Mouse (Mus musculus) left cerebral cortex, adult 2 months (tissue): ENCODE data around the gene Irgc1. TPM values are rescaled to one million over a fixed set of nuclear protein-coding genes. Genes with fewer than 3 reads are reported as not detected.
A peak's percentile ranks its signal among the peaks of the same experiment; 100 is the strongest.

Experiments
- DNase-seq, 2 experiments: peaks; one replicate each; pipeline ENCODE4 v3.0.0; 2021 to 2022; ENCODE audit warnings: low spot score in 2 of 2, mixed read lengths in 1 of 2; ENCODE audit errors: extremely low spot score in 1 of 2
- H3K27ac ChIP-seq: fragments of 200-600 bp; 2 replicates; pipeline ENCODE4 v1.8.1; 2022
- H3K4me3 ChIP-seq: fragments of 200-600 bp; 2 replicates; pipeline ENCODE4 v1.8.1; 2022
- CTCF ChIP-seq: fragments of 200-600 bp; IDR thresholded peaks from 2 replicates; pipeline ENCODE4 v1.8.1; 2022; ENCODE audit warnings: antibody characterized with exemption, mild to moderate bottlenecking, moderate library complexity
- intact Hi-C: fragments of 180-260 bp; cut with DNase I; formaldehyde crosslinking; loops from one replicate; pipeline ENCODE4 v1.15.1; 2025
- total RNA-seq, 2 experiments: library from RNA; stranded (reverse); gene quantifications; 2 replicates each; pipeline ENCODE4 v1.2.3; 2021

Irgc1 gene
- total RNA-seq, 2 experiments from 2014 or later = 0.77 TPM; not detected in 1

DNA sequence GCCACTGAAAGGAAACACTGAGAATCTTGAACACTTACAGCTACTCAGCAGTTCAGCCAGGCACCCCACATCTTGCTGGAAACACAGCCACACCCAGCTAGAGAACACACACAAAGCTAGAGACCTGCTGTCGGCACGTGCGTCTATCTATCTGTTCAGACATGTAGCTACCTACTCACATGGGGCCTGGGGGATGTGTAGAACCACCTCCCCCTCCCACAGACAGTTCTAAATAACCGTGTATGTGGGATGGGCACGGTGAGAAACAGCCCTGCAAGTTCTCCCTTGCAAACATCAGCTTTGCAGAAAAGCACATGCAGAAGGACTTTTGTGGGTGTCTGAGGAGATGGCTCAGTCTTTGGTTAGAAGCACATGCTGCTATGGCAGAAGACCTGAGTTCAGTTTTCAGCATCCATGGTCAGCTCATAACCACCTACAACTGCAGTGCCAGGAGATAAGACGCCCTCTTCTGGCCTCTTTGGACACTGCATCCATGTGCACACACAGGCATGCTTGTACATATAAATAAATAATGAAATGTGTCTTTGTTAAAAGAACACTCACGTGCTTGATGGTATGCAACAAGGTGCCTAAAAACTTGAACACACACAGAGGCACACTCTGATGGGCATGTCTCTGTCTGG is 5.3 kb downstream of the Irgc1 start:
- Histone ChIP-seq H3K4me3 (no peak overlapping the region), H3K27ac (peak overlapping the region; percentile 66; the same call in 1 of the 2 replicates)
- peak in 1 of 2 experiments; percentile 45 for DNase-seq
- intact Hi-C loops = loop anchor here (2.0 kb wide), 1 partner anchor 34 kb away; no protein-coding TSS in a partner anchor
- TF ChIP-seq CTCF = peak; percentile 30

DNA sequence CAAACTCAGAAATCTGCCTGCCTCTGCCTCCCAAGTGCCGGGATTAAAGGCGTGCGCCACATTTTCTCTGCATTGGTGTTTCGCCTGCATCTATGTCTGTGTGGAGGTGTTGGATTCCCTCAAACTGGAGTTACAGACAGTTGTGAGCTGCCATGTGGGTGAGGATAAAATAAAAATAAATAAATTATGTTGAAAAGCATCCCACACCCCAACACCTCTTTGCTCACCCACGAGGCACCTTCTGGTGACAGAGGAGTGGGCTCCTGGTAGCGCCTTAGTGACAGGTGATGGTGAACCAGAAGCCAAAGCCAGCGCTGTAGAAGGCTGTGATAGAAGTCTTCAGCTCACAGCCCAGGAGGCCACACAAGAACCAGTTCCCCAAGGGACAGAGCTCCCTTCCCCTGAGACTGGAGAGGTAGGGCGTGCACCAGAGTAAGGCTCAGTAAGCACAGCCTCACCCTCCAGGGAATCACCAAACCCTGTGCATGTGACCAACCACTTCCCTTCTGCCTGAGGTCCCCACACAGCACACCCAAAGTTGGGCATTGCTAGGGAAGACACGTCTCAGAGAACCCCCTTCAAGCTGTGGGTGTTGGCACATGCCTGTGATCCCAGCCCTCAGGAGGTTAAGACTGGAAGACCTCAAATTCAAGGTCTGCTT is 6.7 kb downstream of the Irgc1 start:
- no peak overlapping the region for H3K4me3 ChIP-seq
- no peak for DNase-seq
- peak overlapping the region; percentile 66 for H3K27ac ChIP-seq
- TF ChIP-seq CTCF = no peak
- intact Hi-C loops = no loop called here

DNA sequence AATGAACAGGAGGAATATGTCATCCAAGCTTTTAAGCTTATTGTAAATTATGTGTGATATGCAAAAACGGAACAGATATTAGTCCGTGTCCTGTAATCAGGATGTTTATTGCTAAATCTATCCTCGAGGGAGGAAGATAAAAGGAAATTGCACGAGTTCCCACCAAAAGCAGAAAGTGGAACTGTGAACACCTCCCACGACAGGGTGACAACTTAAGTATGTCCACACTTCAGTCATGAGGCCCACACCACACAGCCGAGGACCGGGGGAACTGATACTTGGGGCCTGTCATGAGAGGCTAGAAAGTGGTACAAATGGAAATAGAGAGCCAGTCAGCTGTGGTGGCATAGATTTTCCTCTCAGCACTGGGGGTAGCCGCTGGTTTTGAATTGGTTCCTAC is 9.8 kb downstream of the Irgc1 start:
- DNase-seq = no peak
- intact Hi-C loops = no loop called here
- no peak for TF ChIP-seq CTCF
- Histone ChIP-seq H3K27ac (no peak overlapping the region), H3K4me3 (no peak overlapping the region)

DNA sequence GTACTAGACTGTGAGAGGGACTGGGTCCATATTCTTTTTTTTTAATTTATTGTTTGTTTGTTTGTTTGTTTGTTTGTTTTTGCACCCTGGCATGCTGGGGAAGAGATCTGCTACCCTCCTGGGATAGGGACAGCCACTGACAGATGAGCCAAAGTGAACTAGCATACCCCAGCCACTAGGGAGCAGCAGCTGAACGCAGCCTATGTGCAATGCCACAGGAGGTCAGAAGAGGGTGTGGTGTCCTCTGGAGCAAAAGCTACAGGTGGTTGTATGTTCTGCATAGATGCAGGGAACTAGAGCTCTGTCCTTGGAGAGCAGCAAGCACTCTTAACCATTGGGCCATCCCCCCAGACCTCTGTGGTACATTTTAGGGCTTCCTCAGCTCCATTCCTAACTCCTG is 10.3 kb downstream of the Irgc1 start:
- intact Hi-C loops = no loop called here

DNA sequence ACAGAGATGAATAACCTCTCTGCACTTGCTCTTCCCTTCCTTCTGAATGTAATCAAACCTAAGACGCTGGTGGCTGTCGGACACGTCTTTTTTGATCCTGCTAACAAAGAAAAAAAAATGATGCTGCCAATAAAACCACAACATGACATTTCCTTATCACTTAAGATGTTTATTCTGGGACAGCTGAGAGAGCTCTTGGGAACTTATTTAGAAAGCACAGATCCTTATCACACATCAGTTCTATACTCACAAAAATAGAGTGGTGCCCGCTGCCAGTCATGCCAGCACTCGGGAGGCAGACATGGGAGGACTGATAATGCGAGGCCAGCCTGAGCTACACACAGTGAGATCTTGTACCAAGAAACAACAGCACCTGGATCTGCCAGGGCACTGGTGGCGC is 12.2 kb downstream of the Irgc1 start:
- intact Hi-C loops = no loop called here
- no peak for DNase-seq
- Histone ChIP-seq H3K4me3 (no peak overlapping the region), H3K27ac (peak overlapping the region; percentile 44; the same call in 1 of the 2 replicates)
- no peak for TF ChIP-seq CTCF

More for the DNA sequence above, 10.3 kb downstream of the Irgc1 start:
- peak; percentile 91 for TF ChIP-seq CTCF
- Histone ChIP-seq H3K27ac (no peak overlapping the region), H3K4me3 (no peak overlapping the region)
- peak; percentile 55 to 57 for DNase-seq

DNA sequence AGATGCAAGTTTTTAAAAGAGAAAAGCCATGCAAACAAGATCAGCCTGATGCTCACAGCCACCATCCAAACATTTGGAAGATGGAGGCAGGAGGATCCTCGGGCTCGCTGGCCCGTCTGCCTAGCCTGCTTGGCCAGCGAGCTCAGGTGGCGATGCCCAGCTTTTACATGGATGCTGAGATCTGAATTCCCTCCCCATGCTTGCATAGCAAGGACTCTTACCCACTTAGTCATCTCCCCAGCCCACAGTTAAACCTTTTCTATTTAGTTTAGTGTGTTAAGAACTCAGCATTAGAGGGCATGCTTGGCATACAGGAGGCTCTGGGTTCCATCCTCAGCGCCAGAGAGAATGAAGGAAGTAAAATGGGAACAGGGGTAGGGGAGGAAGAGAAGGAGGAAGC is 12.9 kb downstream of the Irgc1 start:
- intact Hi-C loops = no loop called here
- DNase-seq = no peak
- no peak overlapping the region for H3K4me3 ChIP-seq
- TF ChIP-seq CTCF = no peak
- H3K27ac ChIP-seq = peak overlapping the region; percentile 50; the same call in 1 of the 2 replicates

DNA sequence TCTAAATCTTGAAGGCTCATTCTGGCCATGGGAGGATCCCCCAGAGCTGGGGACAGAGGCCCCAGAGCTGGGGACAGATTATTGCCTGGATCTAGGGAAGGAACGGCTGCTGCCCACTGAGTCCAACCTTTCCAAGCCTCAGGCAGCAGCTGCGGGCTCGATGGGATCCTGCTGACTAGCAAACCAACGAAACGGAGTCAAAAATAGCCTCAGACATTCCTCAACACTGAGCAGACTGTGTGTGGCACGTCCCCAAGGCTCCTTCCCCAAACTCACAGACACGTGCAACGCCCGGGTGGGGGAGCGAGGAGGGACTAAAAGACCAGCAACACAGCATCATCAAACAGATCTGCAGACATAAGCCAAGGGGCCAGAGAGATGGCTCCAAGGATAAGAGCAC is 14.1 kb downstream of the Irgc1 start:
- H3K4me3 ChIP-seq = no peak overlapping the region
- DNase-seq = peak in 1 of 2 experiments; percentile 60
- intact Hi-C loops = no loop called here
- peak overlapping the region; percentile 73 for H3K27ac ChIP-seq
- no peak for TF ChIP-seq CTCF

DNA sequence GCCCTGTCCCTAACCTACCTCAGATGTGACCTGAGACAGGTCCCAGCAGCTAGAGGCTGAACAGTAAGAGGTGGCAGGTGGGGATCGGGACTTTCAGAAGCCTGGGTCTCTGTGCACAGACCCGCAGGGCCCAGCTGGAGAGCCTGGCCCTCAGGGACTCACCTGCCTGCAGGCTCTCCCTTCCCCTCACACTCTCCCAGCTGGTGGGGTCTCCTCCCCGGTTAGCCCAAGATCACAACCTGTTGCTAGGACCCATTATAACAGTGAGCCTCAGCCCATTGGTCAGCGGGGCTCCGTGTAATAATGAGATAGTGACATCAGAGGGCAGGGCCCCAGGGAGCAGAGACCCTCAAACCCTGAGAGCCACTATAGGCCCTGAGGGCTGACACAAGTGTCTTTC is 16.8 kb downstream of the Irgc1 start:
- H3K27ac ChIP-seq = no peak overlapping the region

DNA sequence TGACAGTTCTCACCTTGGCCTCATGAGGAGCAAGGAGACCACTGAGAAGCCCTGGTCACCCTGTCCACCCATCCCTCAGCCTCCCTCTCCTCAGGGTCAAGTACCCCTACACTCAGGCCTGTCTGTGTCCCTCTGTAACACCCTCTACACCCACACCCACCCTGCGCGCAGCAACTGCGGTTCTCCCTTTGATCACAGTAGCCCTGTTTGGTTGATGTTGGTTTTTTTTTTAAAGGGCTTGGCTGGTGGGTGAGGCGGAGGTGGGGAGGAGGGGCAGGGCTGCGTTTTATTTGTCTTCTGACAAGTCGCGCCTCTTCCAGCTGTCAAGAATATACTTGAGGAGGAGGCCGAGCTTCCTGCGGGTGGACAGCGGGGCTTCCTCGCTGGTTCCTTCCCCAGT is 20.4 kb downstream of the Irgc1 start:
- H3K27ac ChIP-seq = no peak overlapping the region
- no peak for DNase-seq
- intact Hi-C loops = no loop called here
- no peak for TF ChIP-seq CTCF
- H3K4me3 ChIP-seq = no peak overlapping the region

More for the DNA sequence above, 16.8 kb downstream of the Irgc1 start:
- no peak overlapping the region for H3K4me3 ChIP-seq
- TF ChIP-seq CTCF = no peak
- no peak for DNase-seq
- intact Hi-C loops = no loop called here

DNA sequence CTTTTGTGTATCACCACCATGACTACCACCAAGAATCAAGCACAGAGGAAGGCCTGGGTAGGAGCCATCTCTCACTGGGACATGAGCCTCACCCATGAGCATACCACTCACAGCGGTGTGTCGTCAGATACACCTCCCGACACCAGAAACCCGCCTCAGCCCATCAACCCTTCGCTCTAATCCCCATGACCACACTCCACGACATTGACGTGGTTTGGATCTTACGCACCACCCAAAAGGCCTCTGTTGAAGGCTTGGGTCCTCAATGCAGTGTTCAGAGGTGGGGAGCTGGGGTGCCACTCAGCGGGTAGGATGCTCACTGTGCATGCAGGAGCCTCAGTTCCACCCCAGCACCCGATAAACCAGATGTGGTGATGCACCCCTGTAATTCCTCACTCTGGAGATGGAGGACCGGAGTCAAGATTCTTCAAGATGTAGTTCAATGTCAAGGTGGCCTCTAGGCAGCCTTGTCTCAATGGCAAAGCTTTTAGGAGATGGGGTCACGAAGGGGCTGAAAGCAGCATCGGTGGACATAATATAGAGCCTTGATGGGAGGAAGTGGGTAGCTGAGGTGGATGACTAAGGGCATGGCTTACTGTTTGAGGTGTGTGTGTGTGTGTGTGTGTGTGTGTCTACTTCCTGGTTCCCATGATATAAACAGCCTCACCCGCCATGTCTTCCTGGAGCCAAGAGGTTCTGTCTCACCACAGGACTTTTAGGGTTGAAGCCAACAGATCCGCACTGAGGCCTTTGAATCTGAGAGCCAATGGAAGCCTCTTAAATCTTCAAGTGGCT is 21.3 kb downstream of the Irgc1 start:
- Histone ChIP-seq H3K27ac (peak overlapping the region; percentile 16), H3K4me3 (no peak overlapping the region)
- TF ChIP-seq CTCF = no peak
- no peak for DNase-seq
- intact Hi-C loops = no loop called here

DNA sequence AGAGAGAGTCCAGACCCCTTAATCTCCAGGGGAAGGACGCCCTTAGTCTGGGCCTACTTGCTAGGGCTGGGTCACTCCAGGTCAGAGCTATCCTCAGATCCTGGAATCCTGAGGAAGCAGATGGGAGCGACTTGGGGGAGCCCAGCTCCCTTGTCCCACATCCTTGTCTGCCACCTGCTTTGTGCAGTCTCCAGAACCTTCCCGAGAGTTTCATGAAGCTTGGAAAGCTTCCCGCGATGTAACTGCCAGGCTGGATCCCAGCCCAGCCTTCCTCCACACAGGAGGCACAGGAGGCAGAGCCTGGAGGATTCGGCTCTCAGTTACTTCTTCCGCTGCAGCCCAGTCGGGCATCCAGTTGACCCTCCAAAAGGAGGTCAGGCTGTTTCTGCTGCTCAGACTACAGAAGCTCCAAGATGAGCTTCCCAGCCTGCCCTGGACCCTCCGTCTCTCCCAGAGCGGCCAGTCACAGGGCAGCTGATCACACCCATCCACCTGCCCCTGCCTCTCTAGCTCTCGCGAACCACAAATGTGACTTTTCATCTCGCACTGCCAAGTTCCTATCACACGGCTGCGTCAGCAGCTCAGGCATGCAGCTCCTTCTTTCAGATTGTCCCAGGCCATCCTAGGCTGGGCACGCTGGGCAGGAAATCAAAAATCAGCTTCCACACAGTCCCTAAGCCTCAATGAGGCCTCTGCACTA is 22.5 kb downstream of the Irgc1 start:
- DNase-seq = peak; percentile 65 to 80
- intact Hi-C loops = no loop called here
- peak overlapping the region; percentile 81 for H3K27ac ChIP-seq
- no peak overlapping the region for H3K4me3 ChIP-seq
- no peak for TF ChIP-seq CTCF
